8 mouse cellular contexts compared by ENCODE assay signal in the genomic region with DNA sequence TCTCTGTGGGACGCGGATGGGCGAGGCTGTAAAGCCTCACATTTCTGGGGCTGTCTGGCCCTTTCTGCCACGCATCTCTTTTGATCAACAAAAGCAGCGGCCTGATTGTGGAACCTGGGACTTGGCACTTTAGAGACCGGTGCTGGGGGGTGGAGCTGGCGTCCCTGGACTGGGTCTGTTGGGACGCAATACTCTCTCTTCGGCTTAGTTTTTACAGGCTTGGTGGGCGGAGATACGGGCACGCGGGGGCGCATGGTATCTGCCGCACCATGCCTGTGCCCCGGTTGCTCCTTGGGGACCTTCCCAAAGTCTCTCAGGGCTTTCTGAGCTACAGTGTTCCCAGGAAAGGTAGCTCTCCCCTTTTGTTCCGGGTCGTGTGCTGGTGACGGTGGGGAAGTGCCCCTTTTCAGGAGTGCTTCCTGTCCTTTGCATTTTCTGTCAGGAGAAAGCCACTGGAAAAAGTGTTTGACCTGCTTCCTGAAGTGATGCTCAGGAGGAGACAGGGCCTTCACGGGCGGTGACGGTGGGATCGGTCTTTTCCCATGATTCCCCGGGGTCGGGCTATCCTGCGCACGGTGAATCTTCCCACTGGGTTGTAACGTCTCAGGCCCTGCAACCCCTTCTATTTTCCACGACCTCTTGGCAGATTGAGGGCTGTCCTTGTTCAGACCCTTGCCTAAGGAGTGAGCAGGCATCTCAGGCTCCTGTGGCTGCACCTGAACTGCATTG. TPM values are rescaled to one million over a fixed set of nuclear protein-coding genes. Genes with fewer than 3 reads are reported as not detected.
A peak's percentile ranks its signal among the peaks of the same experiment; 100 is the strongest.
DNase-seq lines count a peak whose midpoint lies in the region; ATAC-seq and TF ChIP-seq lines count a peak whose summit lies in the region.
"Had no signal": no experiment of that assay in that cellular context is flagged by ENCODE, and none has a peak within 500 bp of the region (broad histone marks: within the 10 kb centered on the region; RNA-seq: fewer than 3 reads in every experiment).

No protein-coding gene starts in this region.

- 25% methylated on average over 29 of the region's 29 CpGs for WGBS in lung, embryonic 16.5 days
- WGBS in lung, adult 2 months: 36% methylated on average over 29 of the region's 29 CpGs
- WGBS in forebrain, embryonic 16.5 days: 35% methylated on average over 29 of the region's 29 CpGs
- 25% methylated on average over 29 of the region's 29 CpGs for WGBS in liver, embryonic 13.5 days (ENCODE audit: insufficient replicate concordance)
- WGBS in stomach, embryonic 16.5 days: 28% methylated on average over 29 of the region's 29 CpGs

- no peaks in the 10 kb centered on the region for H3K9me3 ChIP-seq in lung, embryonic 16.5 days (ENCODE audit: control insufficient read depth, low read length)
- no peaks in the 10 kb centered on the region for H3K9me3 ChIP-seq in forebrain, embryonic 16.5 days (ENCODE audit: control insufficient read depth, low read length)
- H3K9me3 ChIP-seq in liver, embryonic 13.5 days (replicated peaks): no peaks in the 10 kb centered on the region
- H3K9me3 ChIP-seq in stomach, embryonic 16.5 days (replicated peaks; ENCODE audit: control insufficient read depth, low read length): no peaks in the 10 kb centered on the region; the same call in 1 of the 2 replicates

- no peak for ATAC-seq in lung, embryonic 16.5 days (ENCODE audit: low read depth)
- ATAC-seq in forebrain, embryonic 16.5 days: no peak
- ATAC-seq in liver, embryonic 13.5 days (ENCODE audit: low read depth): no peak
- ATAC-seq in stomach, embryonic 16.5 days (ENCODE audit: insufficient read depth, low FRiP score): no peak

- H3K36me3 ChIP-seq in lung, embryonic 16.5 days (ENCODE audit: control insufficient read depth, insufficient read depth, low read length): no peaks in the 10 kb centered on the region
- no peaks in the 10 kb centered on the region for H3K36me3 ChIP-seq in forebrain, embryonic 16.5 days (ENCODE audit: control insufficient read depth, insufficient read depth)
- no peaks in the 10 kb centered on the region for H3K36me3 ChIP-seq in liver, embryonic 13.5 days
- no peaks in the 10 kb centered on the region for H3K36me3 ChIP-seq in stomach, embryonic 16.5 days (ENCODE audit: control insufficient read depth, insufficient read depth, low read length)

- no peaks in the 10 kb centered on the region for H3K27me3 ChIP-seq in lung, embryonic 16.5 days (ENCODE audit: control insufficient read depth, insufficient read depth, low read depth, low read length)
- no peaks in the 10 kb centered on the region for H3K27me3 ChIP-seq in forebrain, embryonic 16.5 days (replicated peaks; ENCODE audit: control insufficient read depth, insufficient read depth, low read length)
- peaks cover 40% of the 10 kb centered on the region for H3K27me3 ChIP-seq in liver, embryonic 13.5 days
- no peaks in the 10 kb centered on the region for H3K27me3 ChIP-seq in stomach, embryonic 16.5 days (ENCODE audit: control insufficient read depth, insufficient read depth, low read length)

- TF ChIP-seq POLR2A in lung, adult 2 months (IDR thresholded peaks at IDR 0.05; ENCODE audit: borderline replicate concordance, extremely low read depth, low read depth, low read length): no peak

- DNase-seq in lung, adult 2 months: no peak
- no peak for DNase-seq in liver, embryonic 13.5 days
- no peak for DNase-seq in right cerebral cortex, postnatal 14 days
- DNase-seq in T-cell, adult 2 months (ENCODE audit: low spot score): no peak

- H3K9ac ChIP-seq in lung, embryonic 16.5 days (ENCODE audit: low read length): no peak overlapping the region
- H3K9ac ChIP-seq in forebrain, embryonic 16.5 days (replicated peaks; ENCODE audit: low read depth, low read length): no peak overlapping the region
- no peak overlapping the region; the same call in 1 of the 2 replicates for H3K9ac ChIP-seq in liver, embryonic 13.5 days
- H3K9ac ChIP-seq in stomach, embryonic 16.5 days (ENCODE audit: low read length): peak overlapping the region; percentile 34; the same call in 1 of the 2 replicates

- TF ChIP-seq CTCF in lung, adult 2 months (IDR thresholded peaks at IDR 0.05; ENCODE audit: insufficient read depth, low read length): no peak

- H3K4me3 ChIP-seq in lung, embryonic 16.5 days (ENCODE audit: low read length): no peak overlapping the region
- no peak overlapping the region for H3K4me3 ChIP-seq in lung, adult 2 months (replicated peaks; ENCODE audit: extremely low read depth, low read depth, low read length)
- 0 out of 2 replicates have a peak overlapping the region, but pooled peaks have one; percentile 4 for H3K4me3 ChIP-seq in forebrain, embryonic 16.5 days (replicated peaks; ENCODE audit: low read length)
- 0 out of 2 replicates have a peak overlapping the region, but pooled peaks have one; percentile 7 for H3K4me3 ChIP-seq in liver, embryonic 13.5 days (replicated peaks)
- peak overlapping the region; percentile 13; the same call in 1 of the 2 replicates for H3K4me3 ChIP-seq in stomach, embryonic 16.5 days (replicated peaks; ENCODE audit: low read length)

- H3K27ac ChIP-seq in lung, embryonic 16.5 days (ENCODE audit: low read length): no peak overlapping the region
- H3K27ac ChIP-seq in forebrain, embryonic 16.5 days (ENCODE audit: low read length): no peak overlapping the region
- no peak overlapping the region for H3K27ac ChIP-seq in liver, embryonic 13.5 days
- no peak overlapping the region for H3K27ac ChIP-seq in stomach, embryonic 16.5 days (ENCODE audit: low read length)

- H3K4me1 ChIP-seq in lung, embryonic 16.5 days (replicated peaks; ENCODE audit: control insufficient read depth, insufficient read depth, low read length): peaks cover 7% of the 10 kb centered on the region
- no peaks in the 10 kb centered on the region for H3K4me1 ChIP-seq in lung, adult 2 months (ENCODE audit: control insufficient read depth, insufficient read depth, low read length)
- H3K4me1 ChIP-seq in forebrain, embryonic 16.5 days (replicated peaks; ENCODE audit: control insufficient read depth, insufficient read depth, low read length): 0 out of 2 replicates have a peak, but pooled peaks cover 3% of the 10 kb centered on the region
- H3K4me1 ChIP-seq in liver, embryonic 13.5 days (replicated peaks): peaks cover 52% of the 10 kb centered on the region
- H3K4me1 ChIP-seq in stomach, embryonic 16.5 days (ENCODE audit: control insufficient read depth, insufficient read depth, low read length): peaks cover 9% of the 10 kb centered on the region; the same call in 1 of the 2 replicates

- peak overlapping the region; percentile 12 for H3K4me2 ChIP-seq in lung, embryonic 16.5 days (ENCODE audit: low read depth, low read length)
- H3K4me2 ChIP-seq in forebrain, embryonic 16.5 days (ENCODE audit: low read length): peak overlapping the region; percentile 39
- peak overlapping the region; percentile 22 for H3K4me2 ChIP-seq in liver, embryonic 13.5 days
- peak overlapping the region; percentile 40 for H3K4me2 ChIP-seq in stomach, embryonic 16.5 days (ENCODE audit: low read depth, low read length)

RNA-seq across cellular contexts. Expression of gene Spata31d1d, which starts 5.2 kb away (rescaled TPM):
- not detected in 2 replicates for polyA plus RNA-seq in lung, embryonic 16.5 days (2015; fragmentation: Nextera tagmentation; extraction: Ambion mirVana)
- polyA plus RNA-seq in lung, adult 2 months (2012; rRNA removed): not detected in 2 replicates
- not detected in 2 replicates for polyA plus RNA-seq in forebrain, embryonic 16.5 days (2015; fragmentation: Nextera tagmentation; extraction: Ambion mirVana)
- not detected in 2 replicates for polyA plus RNA-seq in liver, embryonic 13.5 days (2015; fragmentation: Nextera tagmentation; extraction: Ambion mirVana)
- not detected in 2 replicates for polyA plus RNA-seq in stomach, embryonic 16.5 days (2015; fragmentation: Nextera tagmentation; extraction: Ambion mirVana)
- polyA plus RNA-seq: large intestine, adult 2 months had no signal

RNA-seq across cellular contexts. Expression of gene Spata31d1b, which starts 14.2 kb away (rescaled TPM):
- polyA plus RNA-seq in lung, embryonic 16.5 days (2015; fragmentation: Nextera tagmentation; extraction: Ambion mirVana): not detected in 2 replicates
- polyA plus RNA-seq in lung, adult 2 months (2012; rRNA removed): 0.05 TPM in 1 of 2 replicates, not detected in the other
- not detected in 2 replicates for polyA plus RNA-seq in forebrain, embryonic 16.5 days (2015; fragmentation: Nextera tagmentation; extraction: Ambion mirVana)
- not detected in 2 replicates for polyA plus RNA-seq in liver, embryonic 13.5 days (2015; fragmentation: Nextera tagmentation; extraction: Ambion mirVana)
- polyA plus RNA-seq in stomach, embryonic 16.5 days (2015; fragmentation: Nextera tagmentation; extraction: Ambion mirVana): not detected in 2 replicates
- polyA plus RNA-seq: large intestine, adult 2 months had no signal

RNA-seq across cellular contexts. Expression of gene Spata31d1a, which starts 16.2 kb away (rescaled TPM):
- not detected in 2 replicates for polyA plus RNA-seq in lung, embryonic 16.5 days (2015; fragmentation: Nextera tagmentation; extraction: Ambion mirVana)
- polyA plus RNA-seq in lung, adult 2 months (2012; rRNA removed): not detected in 2 replicates
- 0.20 TPM in 1 of 2 replicates, not detected in the other for polyA plus RNA-seq in forebrain, embryonic 16.5 days (2015; fragmentation: Nextera tagmentation; extraction: Ambion mirVana)
- polyA plus RNA-seq in liver, embryonic 13.5 days (2015; fragmentation: Nextera tagmentation; extraction: Ambion mirVana): 0.03 TPM in 1 of 2 replicates, not detected in the other
- not detected in 2 replicates for polyA plus RNA-seq in stomach, embryonic 16.5 days (2015; fragmentation: Nextera tagmentation; extraction: Ambion mirVana)
- polyA plus RNA-seq: large intestine, adult 2 months had no signal

RNA-seq across cellular contexts. Expression of gene 1700014D04Rik, which starts 20.2 kb away (rescaled TPM):
- 0.24 and 0.29 TPM in 2 replicates for polyA plus RNA-seq in lung, embryonic 16.5 days (2015; fragmentation: Nextera tagmentation; extraction: Ambion mirVana)
- 0.04 TPM in 1 of 2 replicates, not detected in the other for polyA plus RNA-seq in lung, adult 2 months (2012; rRNA removed)
- 0.54 TPM in 1 of 2 replicates, not detected in the other for polyA plus RNA-seq in forebrain, embryonic 16.5 days (2015; fragmentation: Nextera tagmentation; extraction: Ambion mirVana)
- polyA plus RNA-seq in liver, embryonic 13.5 days (2015; fragmentation: Nextera tagmentation; extraction: Ambion mirVana): not detected in 2 replicates
- 0.10 TPM in 1 of 2 replicates, not detected in the other for polyA plus RNA-seq in stomach, embryonic 16.5 days (2015; fragmentation: Nextera tagmentation; extraction: Ambion mirVana)
- polyA plus RNA-seq: large intestine, adult 2 months had no signal

RNA-seq across cellular contexts. Expression of gene 4921517D22Rik, which starts 32.4 kb away (rescaled TPM):
- not detected in 2 replicates for polyA plus RNA-seq in lung, embryonic 16.5 days (2015; fragmentation: Nextera tagmentation; extraction: Ambion mirVana)
- polyA plus RNA-seq in lung, adult 2 months (2012; rRNA removed): not detected in 2 replicates
- polyA plus RNA-seq in forebrain, embryonic 16.5 days (2015; fragmentation: Nextera tagmentation; extraction: Ambion mirVana): not detected in 2 replicates
- not detected in 2 replicates for polyA plus RNA-seq in liver, embryonic 13.5 days (2015; fragmentation: Nextera tagmentation; extraction: Ambion mirVana)
- not detected in 2 replicates for polyA plus RNA-seq in stomach, embryonic 16.5 days (2015; fragmentation: Nextera tagmentation; extraction: Ambion mirVana)
- polyA plus RNA-seq: large intestine, adult 2 months had no signal

Comparison
In these comparisons a context has a peak if more than half of its experiments do, and no peak if none do; other contexts are left out.
1. H3K4me3 ChIP-seq: peak in forebrain, embryonic 16.5 days (single experiment), liver, embryonic 13.5 days (single experiment) and stomach, embryonic 16.5 days (single experiment); none in lung, embryonic 16.5 days (single experiment) and lung, adult 2 months (single experiment).
2. Peak in every context shown above with its lines, with median percentiles within 50 percentile points of each other: H3K4me2 ChIP-seq.